8 mouse cellular contexts compared by ENCODE assay signal in the genomic region with DNA sequence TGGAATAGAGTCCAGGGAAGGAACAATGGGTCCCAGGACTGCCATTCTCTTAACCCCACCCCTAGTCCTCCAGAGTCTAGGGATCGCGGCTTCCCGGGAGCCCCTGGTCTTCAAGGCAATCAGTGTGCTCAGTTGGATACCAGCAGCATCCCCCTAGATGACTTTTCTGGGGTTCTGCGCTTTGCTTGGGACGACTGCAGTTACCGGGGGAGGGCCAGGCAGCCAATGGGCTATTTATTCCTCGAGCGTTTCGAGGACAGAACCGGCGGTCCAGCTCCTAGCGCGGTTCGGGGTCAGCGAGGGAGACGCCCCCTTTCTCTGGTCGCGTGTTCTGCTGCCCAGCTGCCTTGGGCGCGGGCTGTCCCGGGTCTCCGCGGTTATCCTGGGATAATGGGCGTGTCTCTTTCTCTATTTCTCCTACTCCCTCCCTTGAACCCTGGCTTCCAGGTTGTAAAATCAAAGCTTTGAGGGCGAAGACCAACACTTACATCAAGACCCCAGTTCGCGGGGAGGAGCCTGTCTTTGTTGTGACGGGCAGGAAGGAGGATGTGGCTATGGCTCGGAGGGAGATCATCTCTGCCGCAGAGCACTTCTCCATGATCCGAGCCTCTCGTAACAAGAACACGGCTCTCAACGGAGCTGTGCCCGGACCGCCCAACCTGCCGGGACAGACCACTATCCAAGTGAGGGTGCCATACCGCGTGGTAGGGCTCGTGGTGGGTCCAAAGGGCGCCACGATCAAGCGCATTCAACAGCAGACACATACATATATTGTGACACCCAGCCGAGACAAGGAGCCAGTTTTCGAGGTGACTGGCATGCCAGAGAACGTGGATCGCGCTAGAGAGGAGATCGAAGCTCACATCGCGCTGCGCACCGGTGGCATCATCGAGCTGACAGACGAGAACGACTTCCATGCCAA. TPM values are rescaled to one million over a fixed set of nuclear protein-coding genes. Genes with fewer than 3 reads are reported as not detected.
DNase-seq lines count a peak whose midpoint lies in the region; ATAC-seq and TF ChIP-seq lines count a peak whose summit lies in the region.

No protein-coding gene starts in this region.

- intact Hi-C loops in heart, postnatal 10 days (cut with DNase I): loop anchor here (2.0 to 10.0 kb wide), 4 partner anchors 624 to 1006 kb away; no protein-coding TSS in a partner anchor

- H3K36me3 ChIP-seq in ES-Bruce4 (ENCODE audit: control insufficient read depth, insufficient read depth, low read length, poor library complexity, severe bottlenecking): no peaks in the 10 kb centered on the region
- H3K36me3 ChIP-seq in lung, embryonic 15.5 days: peaks cover 11% of the 10 kb centered on the region

- ATAC-seq in lung, embryonic 15.5 days (ENCODE audit: borderline replicate concordance, extremely low read depth, low FRiP score, low TSS enrichment): no peak

- TF ChIP-seq EP300 in ES-Bruce4 (IDR thresholded peaks at IDR 0.05; ENCODE audit: insufficient read depth, low read depth, low read length): no peak

- no peak overlapping the region for H3K27ac ChIP-seq in ES-Bruce4 (ENCODE audit: insufficient read depth, low read length)
- peak overlapping the region; percentile 31; the same call in 1 of the 2 replicates for H3K27ac ChIP-seq in embryonic fibroblast, embryonic 13.5 days (ENCODE audit: insufficient read depth, low read length)
- H3K27ac ChIP-seq in layer of hippocampus, adult 2 months: peak overlapping the region; percentile 100
- peak overlapping the region; percentile 100 for H3K27ac ChIP-seq in lung, embryonic 15.5 days

- H3K4me2 ChIP-seq in lung, embryonic 15.5 days: peak overlapping the region; percentile 92

- no peaks in the 10 kb centered on the region for H3K9me3 ChIP-seq in ES-Bruce4 (replicated peaks; ENCODE audit: control insufficient read depth, insufficient read depth, low read length, poor library complexity, severe bottlenecking)
- H3K9me3 ChIP-seq in lung, embryonic 15.5 days: no peaks in the 10 kb centered on the region

- H3K9ac ChIP-seq in ES-Bruce4 (ENCODE audit: low read depth, poor library complexity, severe bottlenecking): no peak overlapping the region
- H3K9ac ChIP-seq in lung, embryonic 15.5 days: peak overlapping the region; percentile 98

- peak overlapping the region; percentile 77 for H3K4me3 ChIP-seq in ES-Bruce4 (ENCODE audit: low read depth, low read length)
- H3K4me3 ChIP-seq in embryonic fibroblast, embryonic 13.5 days (ENCODE audit: insufficient read depth, low read length): peak overlapping the region; percentile 95
- peak overlapping the region; percentile 99 for H3K4me3 ChIP-seq in layer of hippocampus, adult 2 months
- H3K4me3 ChIP-seq in lung, embryonic 15.5 days: peak overlapping the region; percentile 96

- WGBS in lung, embryonic 15.5 days: under 1% methylated on average over 56 of the region's 56 CpGs

- no peaks in the 10 kb centered on the region for H3K27me3 ChIP-seq in ES-Bruce4 (ENCODE audit: control insufficient read depth, insufficient read depth, low read length, poor library complexity, severe bottlenecking)
- no peaks in the 10 kb centered on the region for H3K27me3 ChIP-seq in lung, embryonic 15.5 days

- DNase-seq in adrenal gland, postnatal 36 days: peak; percentile 10 to 18
- DNase-seq in heart, postnatal 10 days: peak; percentile 56 to 64
- DNase-seq in layer of hippocampus, adult 2 months (ENCODE audit: low spot score in 2 of 2): peak; percentile 47 to 56
- peak; percentile 29 for DNase-seq in ovary, postnatal 36 days (ENCODE audit: low spot score)
- DNase-seq in yolk sac, embryonic 10.5 days (ENCODE audit: low spot score): peak; percentile 36

- TF ChIP-seq CTCF in ES-Bruce4 (IDR thresholded peaks at IDR 0.05; ENCODE audit: low read depth, low read length): no peak
- TF ChIP-seq CTCF in embryonic fibroblast, embryonic 13.5 days (IDR thresholded peaks at IDR 0.05; ENCODE audit: borderline replicate concordance, insufficient read depth, low read length): no peak
- TF ChIP-seq CTCF in layer of hippocampus, adult 2 months (conservative IDR thresholded peaks at IDR 0.05): no peak

- no peak for TF ChIP-seq POLR2A in ES-Bruce4 (IDR thresholded peaks at IDR 0.05; ENCODE audit: insufficient read depth, low read length)
- 0 out of 2 replicates have a peak, but pooled peaks have one; percentile 13 for TF ChIP-seq POLR2A in embryonic fibroblast, embryonic 13.5 days (IDR thresholded peaks at IDR 0.05; ENCODE audit: low read depth, low read length)

- no peaks in the 10 kb centered on the region for H3K4me1 ChIP-seq in ES-Bruce4 (ENCODE audit: control insufficient read depth, insufficient read depth, low read length)
- no peaks in the 10 kb centered on the region for H3K4me1 ChIP-seq in embryonic fibroblast, embryonic 13.5 days (ENCODE audit: control insufficient read depth, insufficient read depth, low read length)
- peaks cover 31% of the 10 kb centered on the region for H3K4me1 ChIP-seq in lung, embryonic 15.5 days

RNA-seq across cellular contexts. Expression of a gene that starts 1.4 kb away (rescaled TPM):
- 8.4 and 10.5 TPM in 2 replicates for polyA plus RNA-seq in ES-Bruce4 (2011; ENCODE audit: insufficient read depth, insufficient read length, low read depth, missing spikeins)
- 1 to 10 TPM; 2.0 to 2.1 TPM for total RNA-seq in adrenal gland, postnatal 36 days (2021)
- 18.9 and 23.6 TPM in 2 replicates for polyA plus RNA-seq in embryonic fibroblast, embryonic 13.5 days (2011; ENCODE audit: insufficient read length, low read depth, missing spikeins)
- 10 to 100 TPM in 1 of 2 experiments, 1 to 10 TPM in 1; 7.4 to 11.4 TPM for total RNA-seq in heart, postnatal 10 days (2021)
- total RNA-seq in layer of hippocampus, adult 2 months (2021): 10 to 100 TPM; 22.6 to 25.0 TPM
- 11.0 and 12.0 TPM in 2 replicates for polyA plus RNA-seq in lung, embryonic 15.5 days (2015; fragmentation: Nextera tagmentation; extraction: Ambion mirVana)
